Mouse (Mus musculus) thymus, postnatal 0 days (tissue): Measurements from ENCODE around the gene Brd3os. TPM values are rescaled to one million over a fixed set of nuclear protein-coding genes. Genes with fewer than 3 reads are reported as not detected.

Experiments
- DNase-seq: peaks from one replicate; pipeline ENCODE4 v3.0.0-alpha.2; 2015; ENCODE audit warnings: low spot score
- polyA plus RNA-seq: library from polyadenylated mRNA; unstranded; fragments of >200 nt; fragmentation: Nextera tagmentation; extraction: Ambion mirVana; gene quantifications from 2 replicates; pipeline ENCODE4 v1.2.1, GENCODE M21; 2015

The Brd3os gene
- polyA plus RNA-seq, 1 experiment from 2014 or later: 2.1 TPM

GRCm38 (mm10) chr2:27418577-27419070 lies 23.5 kb upstream of the Brd3os start:
- DNase-seq: peak; percentile 14

GRCm38 (mm10) chr2:27421293-27422068 lies 20.6 kb upstream of the Brd3os start:
- DNase-seq: no peak

- no peak for DNase-seq
These were observed 18.5 kb upstream of the Brd3os start for GRCm38 (mm10) chr2:27423596-27423995.

- DNase-seq: peak; percentile 15
These were observed 16.9 kb upstream of the Brd3os start for GRCm38 (mm10) chr2:27425161-27425611.

- peak; percentile 64 for DNase-seq
These were observed 16.2 kb upstream of the Brd3os start for GRCm38 (mm10) chr2:27425751-27426405.

GRCm38 (mm10) chr2:27426406-27426854 lies 15.7 kb upstream of the Brd3os start:
- DNase-seq: no peak

- DNase-seq: peak; percentile 96
These were observed 15.2 kb upstream of the Brd3os start, which contains the start of gene Vav2 for GRCm38 (mm10) chr2:27426855-27427457. Gene Vav2 (minus strand): TSS chr2:27427033.

GRCm38 (mm10) chr2:27428071-27428470 lies 14.1 kb upstream of the Brd3os start:
- DNase-seq: peak; percentile 88

GRCm38 (mm10) chr2:27430621-27431020 lies 11.5 kb upstream of the Brd3os start:
- DNase-seq: no peak

- peak; percentile 78 for DNase-seq
These were observed 9.5 kb upstream of the Brd3os start for GRCm38 (mm10) chr2:27432599-27432998.

- DNase-seq: no peak
These were observed 4.2 kb upstream of the Brd3os start for GRCm38 (mm10) chr2:27437876-27438275.

- DNase-seq: peak; percentile 70
These were observed 3.8 kb upstream of the Brd3os start for GRCm38 (mm10) chr2:27438281-27438680.

- no peak for DNase-seq
These were observed 755 bp downstream of the Brd3os start for GRCm38 (mm10) chr2:27442708-27443449.

- no peak for DNase-seq
These were observed 1.3 kb downstream of the Brd3os start for GRCm38 (mm10) chr2:27443450-27443708.

- DNase-seq: no peak
These were observed 3.8 kb downstream of the Brd3os start for GRCm38 (mm10) chr2:27445910-27446309.

- DNase-seq: no peak
These were observed 4.7 kb downstream of the Brd3os start for GRCm38 (mm10) chr2:27446812-27447211.

- no peak for DNase-seq
These were observed 5.7 kb downstream of the Brd3os start for GRCm38 (mm10) chr2:27447782-27448181.

GRCm38 (mm10) chr2:27450226-27450625 lies 8.1 kb downstream of the Brd3os start:
- no peak for DNase-seq

- no peak for DNase-seq
These were observed 17.6 kb downstream of the Brd3os start for GRCm38 (mm10) chr2:27459735-27460134.

GRCm38 (mm10) chr2:27460163-27460562 lies 18.0 kb downstream of the Brd3os start:
- DNase-seq: no peak

- DNase-seq: no peak
These were observed 18.5 kb downstream of the Brd3os start for GRCm38 (mm10) chr2:27460651-27461050.
